Mouse (Mus musculus) cerebellum, adult 2 months (tissue): ENCODE measurements around the gene Tmem150b. TPM values are rescaled to one million over a fixed set of nuclear protein-coding genes. Genes with fewer than 3 reads are reported as not detected.

Source experiments
- DNase-seq, 2 experiments: peaks; one replicate each; pipeline ENCODE4 v3.0.0; 2021
- H3K27ac ChIP-seq: fragments of 200-500 bp; 2 replicates; pipeline ENCODE4 v1.5.1; 2012; ENCODE audit warnings: low read length, control low read depth, inconsistent platforms; ENCODE audit not compliant: insufficient read depth
- H3K27me3 ChIP-seq: fragments of 200-500 bp; 2 replicates; pipeline ENCODE4 v1.6.1; 2012; ENCODE audit warnings: inconsistent platforms, mild to moderate bottlenecking, low read length, moderate library complexity; ENCODE audit not compliant: control insufficient read depth, insufficient read depth
- H3K4me1 ChIP-seq: fragments of 200-500 bp; 2 replicates; pipeline ENCODE4 v1.6.1; 2011; ENCODE audit warnings: low read length; ENCODE audit not compliant: control insufficient read depth, insufficient read depth
- H3K4me3 ChIP-seq: fragments of 200-500 bp; replicated peaks from 2 replicates; pipeline ENCODE3; 2011; ENCODE audit warnings: mild to moderate bottlenecking, low read depth, low read length, control low read depth; ENCODE audit not compliant: insufficient read depth
- CTCF ChIP-seq: fragments of 200-500 bp; IDR thresholded peaks from 2 replicates; pipeline ENCODE4 v1.5.1; 2011; ENCODE audit warnings: low read depth, mild to moderate bottlenecking, control low read depth, low read length, moderate library complexity, borderline replicate concordance; ENCODE audit not compliant: insufficient read depth
- POLR2A ChIP-seq: fragments of 200-500 bp; IDR thresholded peaks from 2 replicates; pipeline ENCODE4 v1.6.1; 2011; ENCODE audit warnings: low read length, control low read depth, borderline replicate concordance; ENCODE audit not compliant: insufficient read depth
- WGBS: fragments of 180-500 bp; shearing (Covaris S2); methylation state at CpG from one replicate; pipeline ENCODE4 v1.1.7; 2018; 5-methylcytosine and 5-hydroxymethylcytosine counted together
- polyA plus RNA-seq: library from polyadenylated mRNA; depleted of rRNA; stranded (reverse); fragments of >200 nt; gene quantifications from 2 replicates; pipeline ENCODE4 v1.2.3, GENCODE M21; 2012

Tmem150b gene
- polyA plus RNA-seq, 1 experiment, result not detected

- TF ChIP-seq POLR2A (peak; percentile 46; the same call in 1 of the 2 replicates), CTCF (no peak)
- Histone ChIP-seq H3K27ac (peak within 1 kb of the TSS; percentile 42), H3K4me3 (peak within 1 kb of the TSS; percentile 70), H3K27me3 (no peaks in the 10 kb centered on the region), H3K4me1 (no peaks in the 10 kb centered on the region)
- DNase-seq, result peak; percentile 87 to 89
- WGBS, result 1% methylated on average over 9 of the region's 18 CpGs
Measured at GRCm38 (mm10) chr7:4690387-4690786, 34.7 kb downstream of the Tmem150b start, which contains the start of gene Brsk1. Gene Brsk1 (plus strand): TSS chr7:4690604.

- Histone ChIP-seq H3K4me1 (peaks cover 4% of the 10 kb centered on the region; the same call in 1 of the 2 replicates), H3K27ac (peak within 1 kb of the TSS; percentile 19; the same call in 1 of the 2 replicates), H3K27me3 (no peaks in the 10 kb centered on the region), H3K4me3 (peak within 1 kb of the TSS; percentile 90)
- TF ChIP-seq POLR2A (peak; percentile 41; the same call in 1 of the 2 replicates), CTCF (no peak)
- DNase-seq, result peak; percentile 91 to 92
- WGBS, result under 1% methylated on average over 32 of the region's 32 CpGs
Measured at GRCm38 (mm10) chr7:4684632-4685417, 40.2 kb downstream of the Tmem150b start, which contains the start of gene Hspbp1. Gene Hspbp1 (minus strand): TSS chr7:4685068.

- 1% methylated on average over 13 of the region's 13 CpGs for WGBS
- TF ChIP-seq CTCF (no peak), POLR2A (no peak)
- Histone ChIP-seq H3K27me3 (no peaks in the 10 kb centered on the region), H3K4me1 (peaks cover 4% of the 10 kb centered on the region; the same call in 1 of the 2 replicates), H3K4me3 (peak overlapping the region; percentile 90), H3K27ac (0 out of 2 replicates have a peak overlapping the region, but pooled peaks have one; percentile 19)
- no peak for DNase-seq
Measured at GRCm38 (mm10) chr7:4684203-4684602, 40.8 kb downstream of the Tmem150b start.

- Histone ChIP-seq H3K27me3 (no peaks in the 10 kb centered on the region), H3K4me1 (peaks cover 4% of the 10 kb centered on the region; the same call in 1 of the 2 replicates), H3K27ac (no peak overlapping the region), H3K4me3 (no peak overlapping the region)
- 94% methylated on average over 5 of the region's 5 CpGs for WGBS
- DNase-seq, result no peak
- TF ChIP-seq CTCF, result no peak
Measured at GRCm38 (mm10) chr7:4683307-4683706, 41.7 kb downstream of the Tmem150b start.

GRCm38 (mm10) chr7:4675200-4675599 is 49.8 kb downstream of the Tmem150b start:
- DNase-seq, result no peak
- Histone ChIP-seq H3K4me3 (no peak overlapping the region), H3K4me1 (no peaks in the 10 kb centered on the region), H3K27me3 (no peaks in the 10 kb centered on the region), H3K27ac (no peak overlapping the region)
- TF ChIP-seq CTCF, result no peak
- TF ChIP-seq POLR2A, result no peak
- WGBS, result 91% methylated on average over 7 of the region's 7 CpGs

GRCm38 (mm10) chr7:4674114-4674731 is 50.8 kb downstream of the Tmem150b start:
- H3K27ac ChIP-seq, result no peak overlapping the region
- H3K27me3 ChIP-seq, result no peaks in the 10 kb centered on the region

GRCm38 (mm10) chr7:4671956-4672355 is 53.1 kb downstream of the Tmem150b start:
- TF ChIP-seq CTCF, result no peak
- TF ChIP-seq POLR2A, result no peak
- no peaks in the 10 kb centered on the region for H3K27me3 ChIP-seq
- no peak overlapping the region for H3K27ac ChIP-seq
- no peak for DNase-seq
- 62% methylated on average over 4 of the region's 4 CpGs for whole genome bisulfite sequencing
- no peaks in the 10 kb centered on the region for H3K4me1 ChIP-seq
- no peak overlapping the region for H3K4me3 ChIP-seq

More at GRCm38 (mm10) chr7:4674114-4674731, 50.8 kb downstream of the Tmem150b start:
- 91% methylated on average over 12 of the region's 12 CpGs for WGBS
- Histone ChIP-seq H3K4me3 (no peak overlapping the region), H3K4me1 (no peaks in the 10 kb centered on the region)
- no peak for DNase-seq
- TF ChIP-seq POLR2A (no peak), CTCF (no peak)

GRCm38 (mm10) chr7:4670655-4671255 is 54.3 kb downstream of the Tmem150b start:
- Histone ChIP-seq H3K27ac (no peak overlapping the region), H3K4me3 (no peak overlapping the region), H3K27me3 (no peaks in the 10 kb centered on the region), H3K4me1 (no peaks in the 10 kb centered on the region)
- TF ChIP-seq CTCF (no peak), POLR2A (no peak)
- DNase-seq, result no peak
- 82% methylated on average over 8 of the region's 8 CpGs for WGBS
